Mouse (Mus musculus): ENCODE data around the gene Lca5.

Lca5 gene

DNA sequence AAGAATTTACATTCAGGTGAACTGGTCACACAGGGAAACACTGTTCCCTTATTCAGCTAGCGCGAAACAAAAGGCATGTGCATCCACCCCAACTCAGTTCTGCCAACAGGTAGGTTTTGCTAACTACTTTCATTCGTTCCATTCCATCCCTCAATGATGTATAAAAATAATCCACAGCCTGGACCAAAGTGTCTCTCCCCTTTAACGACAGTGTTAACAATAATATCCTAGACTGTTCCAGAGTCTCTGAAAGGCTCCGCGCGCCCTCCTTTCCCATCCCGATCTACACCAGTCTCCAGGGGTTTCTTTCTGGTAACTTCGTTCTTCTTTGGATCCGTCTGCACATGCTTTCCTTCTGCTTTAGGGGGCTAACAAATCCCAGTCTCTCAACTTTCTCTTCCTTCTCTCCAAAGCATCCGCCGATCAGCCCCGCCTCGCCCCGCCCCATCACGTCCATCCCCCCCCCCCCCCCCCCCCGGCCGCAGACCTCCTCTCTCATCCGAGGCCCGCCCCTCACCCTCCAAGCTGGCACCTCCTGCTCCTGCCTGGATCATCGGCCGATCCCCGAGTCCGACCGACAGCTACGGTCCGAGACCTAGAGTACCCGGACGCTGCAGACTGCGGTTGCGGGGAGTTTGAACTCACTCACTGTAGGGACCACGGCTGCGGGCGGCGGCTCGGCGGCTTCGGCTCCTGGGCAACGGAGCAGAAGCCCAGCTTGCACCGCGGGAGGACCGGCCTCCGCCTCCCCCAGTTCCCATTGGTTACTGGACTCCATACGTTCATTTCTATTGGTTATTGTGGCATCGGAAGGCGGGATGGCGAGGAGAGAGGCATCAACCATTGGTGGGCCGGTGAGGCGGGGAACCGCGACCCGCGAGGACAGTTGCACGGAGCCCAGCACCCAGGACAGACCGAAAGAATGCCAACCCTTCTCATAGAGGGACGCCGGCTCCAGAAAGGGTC lies at the start of gene Lca5:
Lca5 (minus strand) TSS at position 736 of the 966 bp plus-strand sequence.
- DNase-seq (ENCODE audit: low read depth in 1 of 2, low spot score in 2 of 2), result peak; percentile 74 to 82

DNA sequence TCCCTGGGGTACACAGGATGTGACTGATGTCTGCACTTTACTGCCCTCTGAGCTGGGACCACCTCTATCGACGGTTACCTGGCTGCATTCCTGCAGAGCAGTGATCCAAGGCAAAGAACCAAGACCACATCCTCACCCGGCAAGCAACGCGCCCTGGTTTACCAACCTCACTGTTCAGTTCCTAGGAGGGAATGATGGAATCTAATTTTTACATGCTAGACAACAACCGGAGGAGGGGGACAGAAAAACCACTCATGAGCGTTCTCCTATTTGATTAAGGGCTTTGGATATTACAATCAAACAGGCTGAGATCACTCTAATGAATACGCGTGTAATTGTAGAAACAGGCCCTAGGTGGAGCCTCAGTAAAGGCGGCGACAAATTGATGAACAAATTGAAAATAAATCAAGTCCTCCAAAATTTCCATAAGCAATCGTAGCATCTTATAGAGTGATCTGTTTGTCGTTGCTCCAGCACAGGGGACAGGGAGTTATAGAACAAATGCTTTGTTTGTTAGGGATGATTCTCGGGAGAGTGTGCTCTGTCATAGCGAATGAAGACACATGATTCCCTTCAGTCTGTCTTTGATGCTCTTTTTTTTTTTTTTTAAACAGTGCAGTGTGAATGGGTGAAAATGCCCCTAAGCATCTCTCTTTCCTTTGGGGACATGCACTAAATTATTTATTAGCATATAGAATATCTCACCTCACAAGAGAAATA lies 47.7 kb upstream of the Lca5 start:
- no peak for DNase-seq (ENCODE audit: low read depth in 1 of 2, low spot score in 2 of 2)

DNA sequence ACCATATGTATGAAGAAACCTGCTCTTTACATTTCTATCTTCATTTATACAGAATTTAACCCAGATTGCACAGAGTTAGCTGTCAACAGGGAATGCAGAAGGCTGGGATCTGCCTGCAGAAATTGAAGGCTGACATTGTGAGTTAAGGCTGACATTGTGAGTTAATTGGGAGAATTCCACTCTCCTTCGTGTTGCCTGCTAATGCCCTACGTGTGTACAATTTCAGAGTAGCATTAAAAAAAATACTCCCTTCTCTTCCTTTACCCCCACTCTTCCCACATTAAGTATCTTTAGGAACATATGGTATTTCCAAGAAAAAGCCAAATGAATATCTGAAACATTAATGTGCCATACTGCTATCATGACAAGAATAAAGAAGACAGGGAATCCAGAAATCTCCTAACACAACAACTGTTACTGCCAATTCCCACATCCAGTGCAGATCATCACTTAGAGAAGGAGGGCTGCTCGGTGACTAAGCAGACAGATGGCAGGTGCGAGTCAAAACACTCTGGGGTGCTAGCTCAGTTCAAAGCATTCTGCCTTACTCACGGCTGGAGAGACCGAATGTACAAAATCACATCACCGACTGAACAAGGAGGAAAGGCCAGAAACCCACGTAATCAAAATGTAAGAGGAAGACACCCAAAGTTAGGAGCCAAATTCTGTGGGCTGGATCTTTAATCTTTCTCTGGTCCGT lies 47.0 kb upstream of the Lca5 start:
- DNase-seq (ENCODE audit: low read depth in 1 of 2, low spot score in 2 of 2), result no peak

DNA sequence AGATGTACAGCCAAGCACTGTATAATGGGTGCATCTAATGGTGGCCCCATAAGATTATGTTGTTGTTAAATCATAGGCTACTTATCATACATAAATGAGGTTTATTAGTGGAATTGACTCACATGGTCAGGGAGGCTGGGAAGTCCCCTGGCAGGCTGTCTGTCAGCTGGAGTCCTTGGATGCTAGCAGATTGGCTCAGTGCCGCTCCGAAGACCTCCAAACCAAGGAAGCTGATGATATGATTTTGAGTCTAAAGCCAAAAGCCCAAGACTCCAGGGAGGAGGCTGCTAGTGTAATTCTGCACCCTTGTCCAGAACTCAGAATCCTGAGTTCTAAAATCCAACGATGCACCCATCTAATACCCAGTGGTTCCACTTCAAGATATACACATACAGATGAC lies 45.0 kb upstream of the Lca5 start:
- no peak for DNase-seq (ENCODE audit: low read depth in 1 of 2, low spot score in 2 of 2)

DNA sequence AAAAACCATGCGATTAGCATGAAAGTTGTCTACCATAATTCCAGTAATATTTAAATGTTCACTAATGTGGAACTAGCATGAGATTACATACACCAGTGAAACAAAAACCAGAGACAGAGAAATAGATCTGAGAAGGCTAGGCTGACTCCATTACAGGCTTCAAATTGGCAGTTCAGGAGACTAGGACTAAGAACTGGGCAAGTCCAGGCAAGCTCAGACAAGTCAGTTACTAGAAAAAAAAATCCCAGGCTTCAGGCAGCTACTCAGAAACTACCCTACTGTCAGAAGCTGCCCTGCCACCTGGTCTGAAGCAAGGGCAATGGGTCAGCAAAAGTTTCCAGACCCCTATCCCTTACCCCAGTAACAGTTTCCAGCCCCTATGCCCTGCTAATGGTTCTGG lies 44.4 kb upstream of the Lca5 start:
- DNase-seq (ENCODE audit: low read depth in 1 of 2, low spot score in 2 of 2), result no peak

DNA sequence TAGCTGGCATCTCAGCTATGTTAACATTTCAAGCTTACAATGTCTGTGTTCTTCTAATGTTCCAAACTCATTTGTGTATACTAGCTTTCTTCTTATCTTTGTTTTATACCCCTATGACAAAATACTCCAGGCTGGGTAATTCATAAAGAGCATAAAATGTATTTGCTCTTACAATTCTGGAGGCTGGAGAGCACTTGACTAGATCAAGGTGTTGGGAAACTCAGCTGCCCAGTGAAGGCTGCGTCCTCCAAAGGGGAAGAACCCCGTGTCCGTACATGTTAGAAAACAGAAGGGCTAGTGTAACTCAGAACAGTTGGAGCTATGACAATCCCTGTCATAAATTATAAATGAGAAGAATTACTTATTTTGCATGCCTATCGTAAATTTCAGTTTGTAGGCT lies 42.5 kb upstream of the Lca5 start:
- no peak for DNase-seq (ENCODE audit: low read depth in 1 of 2, low spot score in 2 of 2)

DNA sequence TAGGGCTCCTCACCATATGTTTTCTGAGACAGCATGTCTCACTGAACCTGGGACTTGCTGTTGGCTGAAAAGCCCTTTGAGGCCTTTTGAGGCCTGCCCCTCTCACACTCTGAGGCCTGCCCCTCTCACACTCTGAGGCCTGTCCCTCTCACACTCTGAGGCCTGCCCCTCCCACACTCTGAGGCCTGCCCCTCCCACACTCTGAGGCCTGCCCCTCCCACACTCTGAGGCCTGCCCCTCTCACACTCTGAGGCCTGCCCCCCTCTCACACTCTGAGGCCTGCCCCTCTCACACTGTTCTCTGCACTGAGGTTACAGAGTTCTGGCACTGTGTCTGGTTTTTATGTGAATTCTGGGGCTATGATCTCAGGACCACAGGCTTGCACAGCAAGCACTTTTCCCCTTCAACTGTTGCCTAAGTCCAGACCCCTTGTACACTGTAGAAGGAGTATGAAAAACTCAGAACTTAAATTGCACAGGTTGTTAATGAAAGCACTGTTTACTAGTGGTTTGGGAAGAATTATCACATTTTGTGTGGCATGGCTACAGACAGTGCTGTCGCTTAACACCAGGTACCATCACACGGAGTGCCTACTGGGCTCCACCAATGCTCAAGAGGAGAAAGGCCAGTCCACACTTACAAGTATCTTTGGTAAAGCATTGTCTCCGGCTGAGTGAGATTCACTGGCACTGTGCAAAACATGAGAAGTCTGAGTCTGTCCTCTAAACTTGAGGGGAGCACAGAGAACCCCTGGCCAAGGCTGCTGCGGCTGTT lies 41.4 kb upstream of the Lca5 start:
- no peak for DNase-seq (ENCODE audit: low read depth in 1 of 2, low spot score in 2 of 2)

DNA sequence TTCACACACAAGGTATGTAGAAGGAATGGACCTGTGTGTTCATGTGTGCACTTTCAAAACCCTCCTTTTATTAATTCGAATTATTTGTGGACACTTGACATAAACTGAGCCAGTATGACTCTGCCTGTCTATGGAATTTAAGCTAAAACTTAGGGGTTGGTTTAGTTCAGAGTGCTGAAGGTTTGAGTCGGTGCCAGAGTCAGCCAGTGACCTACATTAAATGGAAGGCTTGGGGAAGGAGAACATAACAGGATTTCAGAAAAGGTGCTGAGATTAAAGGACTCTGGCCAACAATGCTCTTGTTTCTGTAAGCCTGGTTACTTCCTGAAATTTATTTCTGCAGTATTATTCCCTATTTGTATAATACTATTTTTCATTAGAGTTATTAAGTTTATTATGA lies 28.9 kb upstream of the Lca5 start:
- DNase-seq (ENCODE audit: low read depth in 1 of 2, low spot score in 2 of 2), result no peak

DNA sequence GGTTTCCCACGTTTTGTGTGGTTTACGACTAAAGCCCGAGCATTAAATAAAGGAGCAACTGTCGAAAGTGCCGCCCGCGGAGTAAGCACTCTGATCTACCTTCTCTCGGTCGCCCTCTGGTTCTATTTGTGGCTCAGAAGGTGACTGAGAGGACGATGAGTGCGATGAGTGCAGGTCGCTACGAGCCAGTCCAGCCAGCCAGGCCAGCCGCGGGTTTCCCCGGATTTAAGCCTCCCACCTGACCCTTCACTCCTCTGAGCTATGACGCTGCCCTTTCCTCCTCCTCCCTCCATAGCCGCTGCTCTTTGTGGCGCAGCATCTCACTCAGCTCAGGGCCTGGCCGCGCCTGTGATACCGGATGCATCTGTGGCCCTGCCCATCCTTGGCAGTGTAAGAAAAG lies 6.8 kb upstream of the Lca5 start:
- DNase-seq (ENCODE audit: low read depth in 1 of 2, low spot score in 2 of 2), result no peak

DNA sequence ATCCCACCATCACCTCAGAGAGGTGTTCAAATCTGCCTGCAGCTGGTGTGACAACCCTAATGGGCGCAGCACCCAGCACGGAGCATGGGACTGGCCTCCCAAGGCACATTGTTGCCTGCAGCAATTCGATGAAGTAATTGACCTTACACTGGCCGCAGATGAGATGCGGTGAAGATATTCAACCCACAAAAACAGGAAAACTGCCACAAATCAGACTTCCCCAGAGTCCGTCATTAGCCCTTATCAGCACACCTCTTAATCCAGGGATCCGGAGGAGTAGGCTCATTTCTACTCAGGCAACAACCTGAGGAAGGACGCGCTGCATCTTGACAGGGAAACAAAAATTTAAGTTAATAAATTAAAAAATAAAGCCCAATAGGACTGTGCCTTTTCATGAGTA lies 6.2 kb upstream of the Lca5 start:
- DNase-seq (ENCODE audit: low read depth in 1 of 2, low spot score in 2 of 2), result no peak

DNA sequence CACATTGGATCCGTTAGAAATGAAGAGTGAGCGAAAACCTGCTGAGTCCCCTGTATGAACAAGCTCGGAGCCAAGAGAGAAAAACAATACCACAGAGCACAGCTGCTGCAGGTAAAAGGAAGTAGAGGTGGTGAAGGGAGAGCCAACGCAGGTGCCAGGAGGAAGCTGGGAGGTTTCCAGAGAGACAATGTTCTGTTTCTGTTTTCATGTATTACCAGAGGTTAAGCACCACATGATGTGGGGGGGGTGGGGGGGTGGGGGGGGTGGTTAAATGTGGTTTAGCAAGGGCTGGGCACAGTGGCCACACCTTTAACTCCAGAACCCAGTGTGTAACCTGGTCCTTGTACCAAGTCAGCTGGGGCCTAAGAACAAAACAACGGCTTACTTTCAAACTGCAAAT lies 3.3 kb downstream of the Lca5 start:
- no peak for DNase-seq (ENCODE audit: low read depth in 1 of 2, low spot score in 2 of 2)

DNA sequence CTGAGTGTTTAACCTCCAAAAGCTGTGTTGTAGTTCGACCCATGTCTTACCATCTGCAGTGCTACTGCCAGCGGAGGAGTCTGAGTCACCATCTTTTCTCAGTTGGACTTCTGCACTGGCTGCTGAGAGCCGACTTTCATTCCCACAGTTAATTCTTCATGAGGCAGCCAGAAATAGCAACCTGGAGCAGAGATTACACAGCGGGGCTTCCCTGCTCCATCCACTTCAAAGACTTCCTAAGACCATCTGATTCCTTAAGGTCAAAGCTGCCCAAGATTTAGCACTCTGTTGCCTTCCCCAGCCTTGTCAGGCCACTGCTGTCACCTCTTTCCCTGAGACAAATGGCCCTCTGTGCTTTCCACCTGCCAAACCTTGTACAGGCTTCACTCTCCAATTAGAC lies 6.4 kb downstream of the Lca5 start:
- DNase-seq (ENCODE audit: low read depth in 1 of 2, low spot score in 2 of 2), result no peak

DNA sequence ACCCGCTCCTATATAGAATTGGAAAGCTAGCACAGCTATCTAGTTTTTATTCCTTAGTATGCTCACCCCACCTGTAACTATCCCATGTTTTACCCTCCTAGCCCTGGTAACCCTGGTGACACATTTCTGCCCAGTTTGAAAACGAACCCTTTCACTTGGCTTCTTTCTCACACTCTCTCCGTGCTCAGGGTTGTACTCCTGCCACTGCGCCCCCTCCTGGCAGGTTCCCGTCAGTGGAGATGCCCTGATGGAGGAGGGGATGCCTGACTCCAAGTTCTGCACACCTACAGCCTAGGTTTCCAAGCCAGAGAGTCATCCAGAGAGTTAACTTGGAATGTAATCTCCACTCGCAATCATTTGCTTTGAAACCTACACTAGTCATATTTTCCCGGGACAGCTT lies 7.3 kb downstream of the Lca5 start:
- no peak for DNase-seq (ENCODE audit: low read depth in 1 of 2, low spot score in 2 of 2)

DNA sequence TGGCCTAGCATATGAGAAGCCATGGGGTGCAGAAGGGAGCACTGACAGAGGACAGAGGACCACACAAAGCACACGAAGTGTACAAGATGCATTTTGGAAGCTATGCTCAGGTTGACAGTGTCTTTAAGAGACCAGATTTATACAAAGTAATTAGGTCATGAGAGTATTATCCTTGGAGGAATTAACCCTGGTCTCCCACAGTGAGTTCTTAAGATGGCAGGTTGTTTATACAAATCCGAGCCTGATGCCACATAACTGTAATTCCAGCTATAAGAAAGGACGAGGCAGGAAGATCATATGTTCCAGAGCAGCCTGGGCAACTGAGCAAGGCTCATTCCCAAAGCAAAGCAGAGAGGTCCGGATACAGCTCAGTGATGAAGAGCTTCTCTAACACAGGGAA lies 13.0 kb downstream of the Lca5 start:
- DNase-seq (ENCODE audit: low read depth in 1 of 2, low spot score in 2 of 2), result no peak

DNA sequence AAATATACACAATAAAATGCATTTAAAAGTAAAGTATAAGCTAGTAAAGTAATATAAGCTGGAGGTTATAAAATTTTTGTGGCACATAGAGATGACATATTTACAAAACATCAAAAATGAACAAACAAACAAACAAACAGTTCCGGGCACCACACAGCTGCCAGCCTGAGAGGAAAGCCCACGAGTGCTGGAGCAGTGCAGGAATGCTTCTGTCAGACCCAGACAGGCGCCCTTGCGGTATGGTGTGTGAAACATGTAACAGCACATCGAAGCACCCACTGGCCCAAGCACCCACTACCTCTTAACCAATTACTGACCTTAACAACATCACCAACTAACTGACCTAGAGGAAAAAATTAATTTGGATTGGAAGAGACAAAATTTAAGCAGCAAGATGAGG lies 22.0 kb downstream of the Lca5 start:
- DNase-seq (ENCODE audit: low read depth in 1 of 2, low spot score in 2 of 2), result no peak

DNA sequence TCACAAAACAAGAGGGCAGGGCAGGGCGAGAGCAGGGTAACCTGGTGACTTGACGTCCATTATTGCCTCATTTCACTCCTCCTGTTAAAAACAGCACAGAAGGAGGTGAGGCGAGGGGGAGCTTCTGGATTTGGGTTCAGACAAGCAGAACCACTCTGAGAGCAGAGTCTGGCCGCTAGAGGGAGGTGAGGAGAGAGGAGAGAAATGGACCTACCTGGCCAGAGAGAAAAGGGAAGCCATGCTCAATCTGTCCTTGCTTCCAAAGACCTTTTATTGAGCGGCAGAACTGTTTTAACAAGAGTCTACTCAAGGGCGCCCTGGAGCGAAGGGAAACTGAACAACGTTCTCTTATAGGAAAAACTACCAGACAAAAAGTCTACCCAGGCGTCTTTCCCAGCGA lies 27.9 kb downstream of the Lca5 start:
- DNase-seq (ENCODE audit: low read depth in 1 of 2, low spot score in 2 of 2), result no peak

DNA sequence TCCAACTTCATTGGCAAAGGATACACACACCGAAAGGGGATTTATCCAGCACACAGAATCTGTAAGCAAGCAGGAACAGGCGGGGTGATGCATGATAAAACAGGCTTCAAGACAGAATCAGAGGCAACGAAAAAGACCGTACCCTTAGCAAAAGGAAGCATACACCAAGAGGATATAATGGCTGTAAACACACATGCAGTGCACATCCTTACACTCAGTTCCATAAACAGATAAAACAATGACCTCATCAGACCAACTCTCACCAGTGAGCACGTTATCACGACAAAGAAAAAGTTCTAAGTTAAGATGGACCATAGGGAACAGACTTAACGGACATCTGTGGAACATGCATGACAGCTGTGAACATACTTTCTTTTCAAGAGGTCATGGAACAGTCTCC lies 35.8 kb downstream of the Lca5 start:
- no peak for DNase-seq (ENCODE audit: low read depth in 1 of 2, low spot score in 2 of 2)

DNA sequence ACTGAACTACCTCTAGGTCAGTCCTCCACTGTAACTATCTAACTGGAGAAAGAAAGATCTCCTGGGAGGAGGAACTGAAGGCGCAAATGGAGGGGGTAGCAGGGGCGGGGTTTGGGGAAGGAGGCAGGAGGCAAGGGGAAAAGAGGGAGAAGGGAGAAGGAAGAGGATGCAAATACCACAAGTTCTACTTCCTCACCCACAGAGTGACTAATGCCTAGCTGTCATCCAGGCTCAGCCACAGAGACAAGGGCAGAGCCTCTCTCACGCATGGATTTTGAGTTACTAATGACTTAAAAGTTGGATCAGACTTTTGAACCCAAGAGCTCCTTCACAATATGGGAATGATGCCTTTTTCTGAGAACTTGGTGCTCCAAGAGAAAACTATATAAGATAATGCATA lies 40.1 kb downstream of the Lca5 start:
- DNase-seq (ENCODE audit: low read depth in 1 of 2, low spot score in 2 of 2), result no peak

DNA sequence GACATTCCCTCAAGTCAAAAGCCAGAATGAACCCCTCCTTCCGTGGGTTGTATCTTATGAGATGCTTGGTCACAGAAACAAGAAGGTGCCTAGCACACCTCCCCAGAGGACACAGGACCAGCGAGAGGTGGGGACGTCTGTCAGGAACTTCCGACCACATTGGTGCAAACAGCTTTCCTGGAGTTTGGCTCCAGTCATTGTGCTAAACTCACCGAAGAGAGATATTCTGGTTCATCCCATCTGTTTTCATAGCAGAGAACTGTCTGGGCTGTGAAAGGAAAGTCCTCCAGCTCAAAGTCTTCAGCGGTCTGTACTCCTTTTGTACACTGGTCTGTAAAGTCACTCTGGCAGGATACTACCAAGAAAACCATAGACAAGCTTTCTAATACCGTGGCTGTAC lies 41.5 kb downstream of the Lca5 start:
- DNase-seq (ENCODE audit: low read depth in 1 of 2, low spot score in 2 of 2), result no peak

DNA sequence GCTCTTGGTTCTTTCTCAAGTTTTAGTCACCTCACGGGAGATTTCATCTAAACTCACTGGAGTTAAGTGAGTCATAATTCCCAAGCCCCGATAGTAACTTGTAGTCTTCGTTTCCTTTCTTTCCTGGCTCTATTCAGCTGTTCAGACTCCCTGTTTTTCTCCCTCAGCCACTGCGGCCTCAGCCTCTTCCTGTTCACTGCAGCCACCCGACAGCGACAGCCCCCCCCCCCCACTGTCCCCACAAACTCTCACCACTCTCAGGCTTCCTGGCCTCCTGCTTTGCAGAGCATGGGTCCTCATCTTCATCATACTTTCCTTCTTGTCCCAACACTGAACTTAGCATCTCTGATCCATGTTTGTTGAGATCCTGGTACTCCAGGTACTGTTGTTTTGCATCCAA lies 42.7 kb downstream of the Lca5 start:
- no peak for DNase-seq (ENCODE audit: low read depth in 1 of 2, low spot score in 2 of 2)

DNA sequence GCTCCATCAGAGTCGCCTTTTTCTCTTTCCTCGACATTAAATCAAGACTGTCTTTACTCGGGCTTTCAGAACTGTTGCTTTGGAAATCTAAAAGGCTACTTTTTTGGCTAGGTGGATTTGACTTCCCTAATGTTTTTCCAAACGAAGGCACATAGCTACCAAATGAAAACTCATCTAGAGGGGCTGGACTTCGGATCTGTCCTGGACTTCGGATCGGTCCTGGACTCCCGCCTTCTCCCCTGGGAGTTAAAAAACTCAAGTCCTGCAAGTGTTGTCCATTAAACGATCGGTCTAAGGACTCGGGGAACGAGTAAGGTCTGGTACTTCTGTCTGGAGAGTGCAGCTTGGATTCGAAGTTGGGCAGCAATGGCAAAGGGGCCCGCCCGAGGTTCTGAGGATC lies 45.5 kb downstream of the Lca5 start:
- no peak for DNase-seq (ENCODE audit: low read depth in 1 of 2, low spot score in 2 of 2)
